Comparison of ENCODE assay signal across 13 mouse cellular contexts in the genomic region with DNA sequence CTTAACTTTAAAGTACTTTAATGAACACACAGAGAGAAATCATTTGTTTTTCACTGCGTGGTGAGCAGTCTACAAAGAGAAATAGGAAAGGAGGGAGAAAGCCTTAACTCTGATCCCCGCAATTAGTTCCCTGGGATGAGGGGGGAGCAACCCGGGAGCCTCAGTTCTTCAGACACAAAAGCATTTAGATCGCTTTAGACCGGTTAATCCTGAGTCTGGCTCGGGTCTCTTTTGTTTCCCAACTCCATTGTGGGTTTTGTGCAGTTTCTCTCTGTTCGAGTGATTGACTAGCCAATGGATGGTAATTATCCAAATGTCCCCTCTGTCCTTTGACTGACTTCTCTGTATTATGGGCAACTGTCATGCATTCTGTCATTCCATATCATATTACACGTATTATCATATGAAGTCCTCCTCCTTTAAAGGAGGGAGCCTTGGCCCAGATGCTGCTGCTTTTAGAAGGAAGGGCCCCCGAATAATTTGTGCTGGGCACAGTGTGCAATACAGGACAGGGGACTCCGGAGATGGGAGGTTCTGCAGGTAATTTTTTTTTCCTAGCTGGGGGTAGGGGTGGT. TPM values are rescaled to one million over a fixed set of nuclear protein-coding genes. Genes with fewer than 3 reads are reported as not detected.
DNase-seq lines count a peak whose midpoint lies in the region; ATAC-seq and TF ChIP-seq lines count a peak whose summit lies in the region.
"Had no signal": no experiment of that assay in that cellular context is flagged by ENCODE, and none has a peak within 500 bp of the region (broad histone marks: within the 10 kb centered on the region; RNA-seq: fewer than 3 reads in every experiment).

No protein-coding gene starts in this region.

- intact Hi-C loops in left cerebral cortex, adult 2 months (cut with DNase I) = no loop called here

- WGBS in forebrain, embryonic 15.5 days = 2% methylated on average over 10 of the region's 10 CpGs
- 5% methylated on average over 10 of the region's 10 CpGs for WGBS in limb, embryonic 13.5 days
- WGBS in intestine, postnatal 0 days = 6% methylated on average over 10 of the region's 10 CpGs

- DNase-seq in left cerebral cortex, adult 2 months (ENCODE audit: extremely low spot score in 1 of 2, low spot score in 2 of 2) = no peak
- no peak for DNase-seq in left cerebral cortex, adult 8-10 months (ENCODE audit: low spot score in 2 of 2)
- no peak for DNase-seq in natural killer cell, adult 2 months (ENCODE audit: low spot score in 2 of 2)
- no peak for DNase-seq in heart, adult 9 months (ENCODE audit: low spot score in 2 of 2)
- DNase-seq: cerebellum, postnatal 36 days; kidney, postnatal 25 days; lung, postnatal 4 days had no signal

- peak overlapping the region; percentile 68 for H3K4me3 ChIP-seq in left cerebral cortex, adult 2 months
- peak overlapping the region; percentile 54 for H3K4me3 ChIP-seq in forebrain, embryonic 15.5 days
- peak overlapping the region; percentile 58; the same call in 1 of the 2 replicates for H3K4me3 ChIP-seq in limb, embryonic 13.5 days
- H3K4me3 ChIP-seq in intestine, postnatal 0 days (ENCODE audit: low read depth, low read length) = no peak overlapping the region

- H3K36me3 ChIP-seq in forebrain, embryonic 15.5 days = no peaks in the 10 kb centered on the region
- H3K36me3 ChIP-seq in limb, embryonic 13.5 days = no peaks in the 10 kb centered on the region
- no peaks in the 10 kb centered on the region for H3K36me3 ChIP-seq in intestine, postnatal 0 days (ENCODE audit: control insufficient read depth, insufficient read depth)

- peak; percentile 32; the same call in 1 of the 2 replicates for ATAC-seq in forebrain, embryonic 15.5 days (replicated peaks)
- no peak for ATAC-seq in limb, embryonic 13.5 days (ENCODE audit: low FRiP score, low read depth)
- no peak for ATAC-seq in erythroid progenitor cell, adult 5-6 weeks (replicated peaks; ENCODE audit: low FRiP score, poor library complexity, severe bottlenecking)
- ATAC-seq in intestine, postnatal 0 days = no peak
- ATAC-seq: inflammation-experienced regulatory T-cells, adult 6 months had no signal

- H3K27me3 ChIP-seq in forebrain, embryonic 15.5 days = peaks cover 22% of the 10 kb centered on the region
- peaks cover 95% of the 10 kb centered on the region for H3K27me3 ChIP-seq in limb, embryonic 13.5 days
- peaks cover 98% of the 10 kb centered on the region for H3K27me3 ChIP-seq in intestine, postnatal 0 days (replicated peaks; ENCODE audit: control insufficient read depth, insufficient read depth, low read length)

- no peaks in the 10 kb centered on the region for H3K9me3 ChIP-seq in forebrain, embryonic 15.5 days
- no peaks in the 10 kb centered on the region for H3K9me3 ChIP-seq in limb, embryonic 13.5 days
- H3K9me3 ChIP-seq in intestine, postnatal 0 days (ENCODE audit: control insufficient read depth) = no peaks in the 10 kb centered on the region

- TF ChIP-seq CTCF in left cerebral cortex, adult 2 months (IDR thresholded peaks at IDR 0.05) = no peak
- TF ChIP-seq CTCF in intestine, postnatal 0 days (IDR thresholded peaks at IDR 0.05; ENCODE audit: low read depth) = no peak

- peaks cover 29% of the 10 kb centered on the region for H3K4me1 ChIP-seq in forebrain, embryonic 15.5 days
- peaks cover 18% of the 10 kb centered on the region for H3K4me1 ChIP-seq in limb, embryonic 13.5 days
- no peaks in the 10 kb centered on the region; the same call in 1 of the 2 replicates for H3K4me1 ChIP-seq in intestine, postnatal 0 days (replicated peaks; ENCODE audit: control insufficient read depth, insufficient read depth, low read length)

- no peak overlapping the region for H3K27ac ChIP-seq in left cerebral cortex, adult 2 months
- peak overlapping the region; percentile 96 for H3K27ac ChIP-seq in forebrain, embryonic 15.5 days (replicated peaks)
- H3K27ac ChIP-seq in limb, embryonic 13.5 days = no peak overlapping the region
- no peak overlapping the region for H3K27ac ChIP-seq in intestine, postnatal 0 days (ENCODE audit: low read depth, low read length)

- H3K4me2 ChIP-seq in forebrain, embryonic 15.5 days (replicated peaks) = peak overlapping the region; percentile 74
- H3K4me2 ChIP-seq in limb, embryonic 13.5 days (replicated peaks) = peak overlapping the region; percentile 98
- no peak overlapping the region for H3K4me2 ChIP-seq in intestine, postnatal 0 days (replicated peaks; ENCODE audit: low read depth)

- H3K9ac ChIP-seq in forebrain, embryonic 15.5 days (replicated peaks) = peak overlapping the region; percentile 93
- H3K9ac ChIP-seq in limb, embryonic 13.5 days = no peak overlapping the region
- H3K9ac ChIP-seq in intestine, postnatal 0 days (ENCODE audit: low read depth, low read length) = no peak overlapping the region

RNA-seq across cellular contexts. Expression of a gene that starts 1.6 kb away (rescaled TPM):
- total RNA-seq in left cerebral cortex, adult 2 months (2021) = 10 to 100 TPM; 83.9 to 88.2 TPM
- 10 to 100 TPM; 55.7 to 61.8 (median 58.4) TPM for total RNA-seq in left cerebral cortex, adult 8-10 months (2022)
- 91.0 and 111 TPM in 2 replicates for polyA plus RNA-seq in forebrain, embryonic 15.5 days (2015; fragmentation: Nextera tagmentation; extraction: Ambion mirVana)
- polyA plus RNA-seq in limb, embryonic 13.5 days (2015; fragmentation: Nextera tagmentation; extraction: Ambion mirVana) = 15.4 and 17.4 TPM in 2 replicates
- total RNA-seq in erythroid progenitor cell, adult 5-6 weeks (2015; ENCODE audit: low replicate concordance) = not detected in 2 replicates
- total RNA-seq in erythroid progenitor cell, adult 5-6 weeks (2017; ENCODE audit: low replicate concordance) = not detected in 2 replicates
- polyA plus RNA-seq in intestine, postnatal 0 days (2015; fragmentation: Nextera tagmentation; extraction: Ambion mirVana) = not detected in 2 replicates
- total RNA-seq: neutrophil, adult 5-6 weeks had no signal

RNA-seq across cellular contexts. Expression of a gene that starts 53.5 kb away (rescaled TPM):
- total RNA-seq in left cerebral cortex, adult 2 months (2021) = 10 to 100 TPM; 84.5 to 87.4 TPM
- 10 to 100 TPM; 80.4 to 89.2 (median 83.8) TPM for total RNA-seq in left cerebral cortex, adult 8-10 months (2022)
- 18.1 and 19.2 TPM in 2 replicates for polyA plus RNA-seq in forebrain, embryonic 15.5 days (2015; fragmentation: Nextera tagmentation; extraction: Ambion mirVana)
- polyA plus RNA-seq in limb, embryonic 13.5 days (2015; fragmentation: Nextera tagmentation; extraction: Ambion mirVana) = 13.3 and 15.8 TPM in 2 replicates
- total RNA-seq in erythroid progenitor cell, adult 5-6 weeks (2015; ENCODE audit: low replicate concordance) = 34.8 and 48.7 TPM in 2 replicates
- total RNA-seq in erythroid progenitor cell, adult 5-6 weeks (2017; ENCODE audit: low replicate concordance) = 30.4 and 52.1 TPM in 2 replicates
- polyA plus RNA-seq in intestine, postnatal 0 days (2015; fragmentation: Nextera tagmentation; extraction: Ambion mirVana) = 9.6 and 10.3 TPM in 2 replicates

Comparison
In these comparisons a context has a peak if more than half of its experiments do, and no peak if none do; other contexts are left out.
1. RNA of a gene that starts 1.6 kb away (total RNA-seq): 83.9 to 88.2 TPM in left cerebral cortex, adult 2 months and 55.7 to 61.8 TPM in left cerebral cortex, adult 8-10 months; not detected in erythroid progenitor cell, adult 5-6 weeks; every median in the first group is over 10 times any median in the second.